Mouse (Mus musculus) large intestine, adult 2 months (tissue): ENCODE measurements at regions not wholly inside any gene's neighbourhood (a gene's known extent, or its start where the extent isn't known, plus 50 kb on each side); places are given as distances from the start of the nearest gene placed in this dataset.
A peak's percentile ranks its signal among the peaks of the same experiment; 100 is the strongest.
"Not testable (repeated sequence)": the region's sequence is repeated elsewhere in the genome, so short reads cannot be mapped to it uniquely, and the experiment has no call there.

ENCODE experiments used
- DNase-seq: peaks from one replicate; pipeline ENCODE4 v3.0.0-alpha.2; 2012; ENCODE audit warnings: low read depth, low spot score
- WGBS: fragments of 180-500 bp; shearing (Covaris S2); methylation state at CpG from one replicate; pipeline ENCODE4 v1.1.7; 2018; 5-methylcytosine and 5-hydroxymethylcytosine counted together

GRCm38 (mm10) chr6:84328030-84328390 lies 265.7 kb downstream of the Cyp26b1 start:
- WGBS: 47% methylated on average over 3 of the region's 3 CpGs
- DNase-seq: no peak

- DNase-seq: no peak
- 69% methylated on average over 5 of the region's 5 CpGs for WGBS
Measured at GRCm38 (mm10) chr6:84327306-84328029, 266.2 kb downstream of the Cyp26b1 start.

- 68% methylated on average over 5 of the region's 5 CpGs for WGBS
Measured at GRCm38 (mm10) chr6:84325384-84326114, 268.2 kb downstream of the Cyp26b1 start.

GRCm38 (mm10) chr6:84324185-84324584 lies 269.5 kb downstream of the Cyp26b1 start:
- WGBS: 81% methylated on average over 4 of the region's 4 CpGs

More at GRCm38 (mm10) chr6:84325384-84326114, 268.2 kb downstream of the Cyp26b1 start:
- DNase-seq: no peak

GRCm38 (mm10) chr6:84322528-84322927 lies 271.2 kb downstream of the Cyp26b1 start:
- DNase-seq: no peak
- 76% methylated on average over 4 of the region's 4 CpGs for WGBS

More at GRCm38 (mm10) chr6:84324185-84324584, 269.5 kb downstream of the Cyp26b1 start:
- DNase-seq: no peak

GRCm38 (mm10) chr6:84320586-84320985 lies 273.1 kb downstream of the Cyp26b1 start:
- 86% methylated on average over 1 of the region's 1 CpGs for WGBS
- no peak for DNase-seq

GRCm38 (mm10) chr6:84318774-84319173 lies 274.9 kb downstream of the Cyp26b1 start:
- no peak for DNase-seq
- WGBS: 10% methylated on average over 4 of the region's 4 CpGs

GRCm38 (mm10) chr6:84317026-84317425 lies 276.7 kb downstream of the Cyp26b1 start:
- WGBS: 36% methylated on average over 1 of the region's 1 CpGs
- no peak for DNase-seq

- WGBS: 63% methylated on average over 8 of the region's 8 CpGs
Measured at GRCm38 (mm10) chr6:84315175-84315912, 278.4 kb downstream of the Cyp26b1 start.

GRCm38 (mm10) chr6:84313797-84314196 lies 279.9 kb downstream of the Cyp26b1 start:
- WGBS: 8% methylated on average over 4 of the region's 4 CpGs
- no peak for DNase-seq

More at GRCm38 (mm10) chr6:84315175-84315912, 278.4 kb downstream of the Cyp26b1 start:
- DNase-seq: no peak

GRCm38 (mm10) chr6:84310635-84311241 lies 283.0 kb downstream of the Cyp26b1 start:
- WGBS: 45% methylated on average over 9 of the region's 9 CpGs
- no peak for DNase-seq

- WGBS: 77% methylated on average over 3 of the region's 3 CpGs
- no peak for DNase-seq
Measured at GRCm38 (mm10) chr6:84307556-84307955, 286.2 kb downstream of the Cyp26b1 start.

GRCm38 (mm10) chr6:84306585-84306984 lies 287.1 kb downstream of the Cyp26b1 start:
- WGBS: 40% methylated on average over 13 of the region's 13 CpGs
- DNase-seq: no peak

GRCm38 (mm10) chr6:84305093-84305492 lies 288.6 kb downstream of the Cyp26b1 start:
- no peak for DNase-seq
- 80% methylated on average over 3 of the region's 3 CpGs for WGBS

- not testable (repeated sequence) for DNase-seq
- 77% methylated on average over 3 of the region's 3 CpGs for WGBS
Measured at GRCm38 (mm10) chr6:84302916-84303315, 290.8 kb downstream of the Cyp26b1 start.

- no peak for DNase-seq
- WGBS: 61% methylated on average over 2 of the region's 2 CpGs
Measured at GRCm38 (mm10) chr6:84299936-84300335, 291.5 kb downstream of the Dysf start.

GRCm38 (mm10) chr6:84299146-84299545 lies 290.8 kb downstream of the Dysf start:
- DNase-seq: no peak

GRCm38 (mm10) chr6:84273907-84274306 lies 265.5 kb downstream of the Dysf start:
- not testable (repeated sequence) for DNase-seq

GRCm38 (mm10) chr6:84272520-84273311 lies 264.3 kb downstream of the Dysf start:
- DNase-seq: peak; percentile 18
- WGBS: 34% methylated on average over 6 of the region's 6 CpGs
